Mouse (Mus musculus) C2C12 (cell line): ENCODE measurements at regions not wholly inside any gene's neighbourhood (a gene's known extent, or its start where the extent isn't known, plus 50 kb on each side); places are given as distances from the start of the nearest gene placed in this dataset.

Source experiments
- H3K27me3 ChIP-seq: one replicate; pipeline ENCODE4 v1.6.1; 2011; ENCODE audit not compliant: control insufficient read depth, insufficient read depth, insufficient read length
- H3K36me3 ChIP-seq: one replicate; pipeline ENCODE4 v1.6.1; 2011; ENCODE audit not compliant: control insufficient read depth, insufficient read depth
- H3K4me3 ChIP-seq: one replicate; pipeline ENCODE4 v1.5.1; 2011; ENCODE audit warnings: mild to moderate bottlenecking, control low read depth; ENCODE audit not compliant: poor library complexity, insufficient read depth, severe bottlenecking
- H3K79me2 ChIP-seq: one replicate; pipeline ENCODE4 v1.6.1; 2011; ENCODE audit not compliant: control insufficient read depth, insufficient read depth
- H3K79me3 ChIP-seq: one replicate; pipeline ENCODE4 v1.6.1; 2011; ENCODE audit warnings: low read depth, control low read depth
- H3ac ChIP-seq: one replicate; pipeline ENCODE3; 2011; ENCODE audit warnings: low read depth; ENCODE audit not compliant: control insufficient read depth, insufficient read length
- CEBPB ChIP-seq: IDR thresholded peaks from one replicate; pipeline ENCODE4 v1.6.1; 2011; ENCODE audit warnings: low read depth, mild to moderate bottlenecking, control low read depth, moderate library complexity
- CTCF ChIP-seq: IDR thresholded peaks from one replicate; pipeline ENCODE4 v1.5.1; 2011; ENCODE audit not compliant: control insufficient read depth, insufficient read depth, insufficient read length
- FOSL1 ChIP-seq: IDR thresholded peaks from one replicate; pipeline ENCODE4 v1.8.0; 2011; ENCODE audit warnings: mild to moderate bottlenecking, low read length; ENCODE audit not compliant: poor library complexity, insufficient read depth, severe bottlenecking
- MAX ChIP-seq: IDR thresholded peaks from one replicate; pipeline ENCODE4 v1.6.1; 2011; ENCODE audit warnings: mild to moderate bottlenecking, control low read depth
- MYOD1 ChIP-seq: IDR thresholded peaks from one replicate; pipeline ENCODE4 v1.6.1; 2011; ENCODE audit warnings: low read depth; ENCODE audit not compliant: control insufficient read depth, insufficient read length
- MYOG ChIP-seq: IDR thresholded peaks from one replicate; pipeline ENCODE4 v1.6.1; 2011; ENCODE audit not compliant: control insufficient read depth, insufficient read length; ENCODE audit errors: extremely low read depth
- USF1 ChIP-seq: IDR thresholded peaks from one replicate; pipeline ENCODE4 v1.6.1; 2011; ENCODE audit warnings: low read depth, mild to moderate bottlenecking, control low read depth, moderate library complexity

- no peaks in the 10 kb centered on the region for H3K79me3 ChIP-seq
- H3K27me3 ChIP-seq: no peaks in the 10 kb centered on the region
- H3K79me2 ChIP-seq: no peaks in the 10 kb centered on the region
- H3K4me3 ChIP-seq: no peak overlapping the region
- no peaks in the 10 kb centered on the region for H3K36me3 ChIP-seq
- TF ChIP-seq USF1 (no peak), MAX (no peak), FOSL1 (no peak), MYOG (no peak), CEBPB (no peak), MYOD1 (no peak), CTCF (no peak)
- H3ac ChIP-seq: no peak overlapping the region
Measured at GRCm38 (mm10) chr13:32567850-32568249, 215.9 kb downstream of the Mylk4 start.

- no peak for TF ChIP-seq CTCF
- no peak for TF ChIP-seq USF1
- no peak for TF ChIP-seq FOSL1
- H3K79me2 ChIP-seq: no peaks in the 10 kb centered on the region
- H3K79me3 ChIP-seq: no peaks in the 10 kb centered on the region
- H3K27me3 ChIP-seq: no peaks in the 10 kb centered on the region
- no peak overlapping the region for H3ac ChIP-seq
- H3K36me3 ChIP-seq: no peaks in the 10 kb centered on the region
- H3K4me3 ChIP-seq: no peak overlapping the region
Measured at GRCm38 (mm10) chr13:32560666-32561065, 222.1 kb upstream of the Gmds start.

DNA sequence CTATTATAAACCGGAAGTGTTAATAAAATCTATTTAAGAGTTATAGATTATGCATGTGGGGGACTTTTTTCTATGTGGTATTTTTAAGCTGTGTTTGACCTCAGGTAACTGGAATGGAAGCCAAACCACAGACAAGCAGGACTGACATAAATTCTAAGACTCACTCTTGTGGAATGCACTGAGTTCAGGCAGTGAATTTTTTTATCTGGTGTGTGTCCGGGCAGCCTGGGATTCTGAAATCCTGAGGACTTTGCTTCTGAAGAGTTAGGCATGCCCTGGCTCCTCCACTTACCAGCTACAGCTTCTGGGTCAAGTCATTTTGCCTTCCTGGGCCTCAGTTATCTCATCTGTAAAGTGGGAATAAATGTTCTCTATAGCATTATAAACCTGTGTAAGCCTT, 217.9 kb upstream of the Gmds start:
- no peaks in the 10 kb centered on the region for H3K27me3 ChIP-seq
- TF ChIP-seq MAX (peak; percentile 8), USF1 (no peak), CEBPB (no peak), MYOD1 (no peak), CTCF (no peak), FOSL1 (peak; percentile 54), MYOG (no peak)
- H3K36me3 ChIP-seq: no peaks in the 10 kb centered on the region
- H3ac ChIP-seq: no peak overlapping the region
- no peaks in the 10 kb centered on the region for H3K79me3 ChIP-seq
- H3K79me2 ChIP-seq: no peaks in the 10 kb centered on the region
- no peak overlapping the region for H3K4me3 ChIP-seq

DNA sequence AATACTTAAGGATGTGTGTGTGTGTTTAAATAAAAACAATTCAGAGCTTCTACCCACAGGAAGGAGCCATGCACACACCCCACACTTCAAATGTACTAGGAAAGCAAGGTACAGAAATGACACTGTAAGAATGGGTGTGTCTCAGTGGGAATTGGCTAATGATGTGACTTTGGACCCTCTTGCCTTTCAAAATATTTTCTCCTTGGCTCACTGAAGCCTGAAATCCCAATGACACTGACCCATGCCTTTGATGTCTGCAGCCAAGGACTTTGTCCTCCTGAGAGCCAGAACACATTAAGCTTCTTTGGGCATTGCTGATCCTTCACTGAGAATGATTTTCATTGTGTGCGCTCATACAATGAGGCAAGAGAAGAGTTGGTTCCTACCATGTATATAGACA, 216.5 kb upstream of the Gmds start:
- no peaks in the 10 kb centered on the region for H3K36me3 ChIP-seq
- H3ac ChIP-seq: no peak overlapping the region
- H3K4me3 ChIP-seq: no peak overlapping the region
- TF ChIP-seq CEBPB: no peak
- TF ChIP-seq CTCF: no peak
- TF ChIP-seq MYOG: no peak
- no peak for TF ChIP-seq MYOD1
- no peak for TF ChIP-seq FOSL1
- no peak for TF ChIP-seq MAX
- no peak for TF ChIP-seq USF1
- no peaks in the 10 kb centered on the region for H3K79me3 ChIP-seq
- no peaks in the 10 kb centered on the region for H3K27me3 ChIP-seq
- H3K79me2 ChIP-seq: no peaks in the 10 kb centered on the region

DNA sequence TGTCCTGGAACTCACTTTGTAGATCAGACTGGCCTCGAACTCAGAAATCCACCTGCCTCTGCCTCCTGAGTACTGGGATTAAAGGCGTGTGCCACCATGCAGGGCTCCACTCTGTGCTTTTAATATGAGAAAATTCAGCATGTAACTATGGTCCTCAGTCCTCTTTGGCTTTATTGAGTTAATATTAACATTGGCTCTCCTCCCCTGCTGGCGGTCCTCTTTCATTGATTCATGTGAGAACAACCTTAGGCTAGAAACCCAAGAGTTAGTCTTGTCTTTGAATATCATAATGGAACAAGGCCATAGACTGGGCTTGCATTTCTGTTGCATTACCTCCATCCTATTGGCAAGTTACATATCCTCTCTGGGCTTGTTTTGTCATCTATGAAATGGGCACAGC, 216.1 kb upstream of the Gmds start:
- no peak overlapping the region for H3ac ChIP-seq
- H3K79me3 ChIP-seq: no peaks in the 10 kb centered on the region
- H3K36me3 ChIP-seq: no peaks in the 10 kb centered on the region
- TF ChIP-seq CEBPB: no peak
- no peak for TF ChIP-seq MYOG
- TF ChIP-seq USF1: no peak
- no peak for TF ChIP-seq FOSL1
- H3K79me2 ChIP-seq: no peaks in the 10 kb centered on the region
- no peak overlapping the region for H3K4me3 ChIP-seq
- no peaks in the 10 kb centered on the region for H3K27me3 ChIP-seq

GRCm38 (mm10) chr13:32553136-32553535, 214.6 kb upstream of the Gmds start:
- Histone ChIP-seq H3K79me3 (no peaks in the 10 kb centered on the region), H3ac (no peak overlapping the region), H3K27me3 (no peaks in the 10 kb centered on the region), H3K79me2 (no peaks in the 10 kb centered on the region), H3K36me3 (no peaks in the 10 kb centered on the region), H3K4me3 (no peak overlapping the region)
- no peak for TF ChIP-seq MYOG
- no peak for TF ChIP-seq MYOD1
- no peak for TF ChIP-seq FOSL1
- TF ChIP-seq USF1: no peak
- no peak for TF ChIP-seq MAX
- no peak for TF ChIP-seq CEBPB
- no peak for TF ChIP-seq CTCF
